Mouse (Mus musculus): ENCODE results near the gene Slc22a29. TPM values are rescaled to one million over a fixed set of nuclear protein-coding genes. Genes with fewer than 3 reads are reported as not detected.

Gene Slc22a29
- not detected for polyA plus RNA-seq (2014; fragmentation: Illumina TruSeq; extraction: RNeasy Lipid Tissue Mini Kit (QIAGEN cat#74804); ENCODE audit: insufficient read depth, low read depth, low replicate concordance)

DNA sequence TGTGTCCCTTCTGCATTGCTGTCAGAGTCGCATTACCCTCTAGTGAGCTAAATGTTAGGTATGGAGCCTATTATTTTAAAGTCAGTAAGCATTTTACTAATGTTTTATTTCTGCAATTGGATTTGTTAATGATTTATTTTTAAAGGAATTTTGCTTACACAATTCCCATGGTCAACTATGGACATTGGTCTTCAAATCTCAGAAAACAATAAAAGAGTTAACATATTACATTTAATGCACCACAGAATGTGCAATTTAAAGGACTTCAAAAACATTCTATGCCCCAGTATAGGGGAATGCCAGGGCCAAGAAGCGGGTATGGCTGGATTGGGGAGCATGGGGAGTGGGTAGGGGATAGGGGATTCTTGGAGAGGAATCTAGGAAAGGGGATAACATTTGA is at the start of gene Slc22a29:
Gene Slc22a29, minus strand, starts transcription at position 101 of the 400 bp plus-strand sequence.

DNA sequence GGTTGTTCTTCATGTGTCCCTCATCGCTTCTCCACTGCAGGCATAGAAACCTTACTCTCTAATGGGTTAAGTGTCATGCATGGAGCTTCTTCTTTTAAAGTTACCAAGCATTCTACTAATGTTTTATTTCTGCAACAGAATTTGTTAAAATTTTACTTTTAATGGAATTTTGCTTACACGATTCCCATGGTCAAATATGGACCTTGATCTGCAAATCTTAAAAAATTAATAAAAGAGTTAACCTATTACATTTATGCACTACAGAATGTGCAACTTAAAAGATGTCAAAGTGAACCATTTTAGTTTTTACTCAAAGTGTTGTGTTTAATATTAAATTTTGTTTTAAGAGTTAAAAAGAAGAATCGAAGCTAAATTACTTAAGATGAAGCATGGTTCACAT is 86.8 kb downstream of the Slc22a29 start, which contains the start of gene Slc22a28:
Gene Slc22a28, minus strand, starts transcription at position 102 of the 400 bp plus-strand sequence.

Other genes with a start within 250 kb of the Slc22a29 start
- not detected for gene Slc22a28, start 86.9 kb downstream of the Slc22a29 start, polyA plus RNA-seq (2014; fragmentation: Illumina TruSeq; extraction: RNeasy Lipid Tissue Mini Kit (QIAGEN cat#74804); ENCODE audit: insufficient read depth, low read depth, low replicate concordance)
- not detected for gene Slc22a30, start 186.2 kb upstream of the Slc22a29 start, polyA plus RNA-seq (2014; fragmentation: Illumina TruSeq; extraction: RNeasy Lipid Tissue Mini Kit (QIAGEN cat#74804); ENCODE audit: insufficient read depth, low read depth, low replicate concordance)